Mouse (Mus musculus) forebrain, embryonic 11.5 days (tissue): ENCODE measurements around the gene Gm10644. TPM values are rescaled to one million over a fixed set of nuclear protein-coding genes. Genes with fewer than 3 reads are reported as not detected.
A peak's percentile ranks its signal among the peaks of the same experiment; 100 is the strongest.

Source experiments
- ATAC-seq: fragments of 200-750 bp; cut with Nextera tagmentation; replicated peaks from 2 replicates; pipeline ENCODE4 v1.8.0; 2017; ENCODE audit warnings: moderate TSS enrichment; ENCODE audit not compliant: low FRiP score
- DNase-seq: peaks from one replicate; pipeline ENCODE4 v3.0.0-alpha.2; 2017; ENCODE audit warnings: low spot score
- H3K27ac ChIP-seq: fragments of 300-500 bp; sonication (generic); 2 replicates; pipeline ENCODE4 v1.5.1; 2014; ENCODE audit warnings: low read depth, low read length
- H3K27me3 ChIP-seq: fragments of 300-500 bp; sonication (generic); 2 replicates; pipeline ENCODE4 v1.6.1; 2014; ENCODE audit warnings: mild to moderate bottlenecking, low read length, mixed read lengths; ENCODE audit not compliant: control insufficient read depth, insufficient read depth
- H3K36me3 ChIP-seq: fragments of 300-500 bp; sonication (generic); 2 replicates; pipeline ENCODE4 v1.6.1; 2014; ENCODE audit warnings: mild to moderate bottlenecking, low read length, moderate library complexity, mixed read lengths; ENCODE audit not compliant: control insufficient read depth, insufficient read depth
- H3K4me1 ChIP-seq: fragments of 300-500 bp; sonication (generic); replicated peaks from 2 replicates; pipeline ENCODE4 v1.6.1; 2014; ENCODE audit warnings: low read length, mixed read lengths; ENCODE audit not compliant: control insufficient read depth, insufficient read depth
- H3K4me2 ChIP-seq: fragments of 300-500 bp; sonication (generic); 2 replicates; pipeline ENCODE4 v1.6.1; 2014; ENCODE audit warnings: low read depth, mild to moderate bottlenecking, low read length, moderate library complexity, mixed read lengths; ENCODE audit not compliant: severe bottlenecking
- H3K4me3 ChIP-seq: fragments of 300-500 bp; sonication (generic); 2 replicates; pipeline ENCODE4 v1.5.1; 2014; ENCODE audit warnings: low read depth, low read length
- H3K9ac ChIP-seq: fragments of 300-500 bp; sonication (generic); 2 replicates; pipeline ENCODE4 v1.6.1; 2014; ENCODE audit warnings: low read length
- H3K9me3 ChIP-seq: fragments of 300-500 bp; sonication (generic); 2 replicates; pipeline ENCODE4 v1.6.1; 2016; ENCODE audit warnings: low read length, mixed read lengths; ENCODE audit not compliant: control insufficient read depth
- WGBS: fragments of 180-500 bp; shearing (Covaris S2); extraction: QIAGEN DNeasy Blood & Tissue Kit; methylation state at CpG from one replicate; pipeline ENCODE4 v1.1.7; 2014; 5-methylcytosine and 5-hydroxymethylcytosine counted together
- polyA plus RNA-seq: library from polyadenylated mRNA; unstranded; fragments of >200 nt; fragmentation: Nextera tagmentation; extraction: Ambion mirVana; gene quantifications from 2 replicates; pipeline ENCODE4 v1.2.1, GENCODE M21; 2014

Gm10644 gene
- polyA plus RNA-seq, 1 experiment from 2014 or later: 0.92 TPM

GRCm38 (mm10) chr8:83956789-83957188, 1.8 kb upstream of the Gm10644 start:
- Histone ChIP-seq H3K9me3 (no peaks in the 10 kb centered on the region), H3K4me3 (peak overlapping the region; percentile 72), H3K4me1 (peaks cover 6% of the 10 kb centered on the region; the same call in 1 of the 2 replicates), H3K27ac (no peak overlapping the region), H3K9ac (peak overlapping the region; percentile 74; the same call in 1 of the 2 replicates), H3K27me3 (no peaks in the 10 kb centered on the region), H3K36me3 (no peaks in the 10 kb centered on the region; the same call in 1 of the 2 replicates), H3K4me2 (peak overlapping the region; percentile 84)
- no peak for DNase-seq
- 59% methylated on average over 1 of the region's 1 CpGs for whole genome bisulfite sequencing
- no peak for ATAC-seq

- 3% methylated on average over 15 of the region's 15 CpGs for WGBS
- Histone ChIP-seq H3K9ac (peak overlapping the region; percentile 74), H3K27ac (no peak overlapping the region), H3K4me2 (peak overlapping the region; percentile 84), H3K4me1 (peaks cover 6% of the 10 kb centered on the region; the same call in 1 of the 2 replicates), H3K36me3 (no peaks in the 10 kb centered on the region; the same call in 1 of the 2 replicates), H3K27me3 (no peaks in the 10 kb centered on the region), H3K9me3 (no peaks in the 10 kb centered on the region), H3K4me3 (peak overlapping the region; percentile 72)
- no peak for DNase-seq
- ATAC-seq: no peak
These were observed 883 bp upstream of the Gm10644 start for GRCm38 (mm10) chr8:83955958-83956218.

- Histone ChIP-seq H3K4me2 (peak overlapping the region; percentile 52), H3K9ac (peak overlapping the region; percentile 51), H3K9me3 (no peaks in the 10 kb centered on the region), H3K27ac (no peak overlapping the region), H3K4me1 (peaks cover 6% of the 10 kb centered on the region; the same call in 1 of the 2 replicates), H3K4me3 (peak overlapping the region; percentile 72), H3K36me3 (no peaks in the 10 kb centered on the region; the same call in 1 of the 2 replicates), H3K27me3 (no peaks in the 10 kb centered on the region)
- ATAC-seq (no peak), DNase-seq (no peak)
- WGBS: 1% methylated on average over 14 of the region's 14 CpGs
These were observed 278 bp downstream of the Gm10644 start for GRCm38 (mm10) chr8:83954749-83955105.

- H3K9me3 ChIP-seq: no peaks in the 10 kb centered on the region
- H3K27ac ChIP-seq: no peak overlapping the region
- H3K9ac ChIP-seq: no peak overlapping the region
- no peaks in the 10 kb centered on the region for H3K36me3 ChIP-seq
- no peak overlapping the region for H3K4me2 ChIP-seq
- no peaks in the 10 kb centered on the region for H3K27me3 ChIP-seq
- DNase-seq: no peak
- WGBS: 71% methylated on average over 3 of the region's 3 CpGs
- H3K4me3 ChIP-seq: no peak overlapping the region
- ATAC-seq: no peak
- H3K4me1 ChIP-seq: no peaks in the 10 kb centered on the region
These were observed 9.5 kb downstream of the Gm10644 start for GRCm38 (mm10) chr8:83945540-83945939.

- 92% methylated on average over 1 of the region's 1 CpGs for WGBS
- Histone ChIP-seq H3K9ac (no peak overlapping the region), H3K9me3 (no peaks in the 10 kb centered on the region), H3K4me2 (no peak overlapping the region), H3K4me3 (no peak overlapping the region), H3K36me3 (peaks cover 3% of the 10 kb centered on the region; the same call in 1 of the 2 replicates), H3K4me1 (no peaks in the 10 kb centered on the region), H3K27me3 (no peaks in the 10 kb centered on the region), H3K27ac (no peak overlapping the region)
- ATAC-seq (no peak), DNase-seq (no peak)
These were observed 12.6 kb downstream of the Gm10644 start for GRCm38 (mm10) chr8:83942446-83942845.

GRCm38 (mm10) chr8:83941066-83941677, 13.8 kb downstream of the Gm10644 start:
- DNase-seq: no peak
- H3K4me3 ChIP-seq: no peak overlapping the region
- WGBS: 79% methylated on average over 6 of the region's 6 CpGs
- H3K36me3 ChIP-seq: peaks cover 3% of the 10 kb centered on the region; the same call in 1 of the 2 replicates
- H3K9ac ChIP-seq: no peak overlapping the region
- H3K4me2 ChIP-seq: no peak overlapping the region
- no peaks in the 10 kb centered on the region for H3K27me3 ChIP-seq
- no peak overlapping the region for H3K27ac ChIP-seq
- no peaks in the 10 kb centered on the region for H3K4me1 ChIP-seq
- no peaks in the 10 kb centered on the region for H3K9me3 ChIP-seq
- ATAC-seq: no peak

- peaks cover 9% of the 10 kb centered on the region; the same call in 1 of the 2 replicates for H3K36me3 ChIP-seq
- H3K9ac ChIP-seq: no peak overlapping the region
- H3K27ac ChIP-seq: no peak overlapping the region
- H3K27me3 ChIP-seq: no peaks in the 10 kb centered on the region
- H3K4me2 ChIP-seq: no peak overlapping the region
- 94% methylated on average over 15 of the region's 15 CpGs for WGBS
- no peaks in the 10 kb centered on the region for H3K9me3 ChIP-seq
- H3K4me1 ChIP-seq: no peaks in the 10 kb centered on the region
- H3K4me3 ChIP-seq: no peak overlapping the region
- DNase-seq (no peak), ATAC-seq (no peak)
These were observed 16.7 kb downstream of the Gm10644 start for GRCm38 (mm10) chr8:83938330-83938729.

GRCm38 (mm10) chr8:83937645-83938044, 17.4 kb downstream of the Gm10644 start:
- DNase-seq (no peak), ATAC-seq (no peak)
- Histone ChIP-seq H3K4me3 (no peak overlapping the region), H3K27ac (no peak overlapping the region), H3K36me3 (peaks cover 9% of the 10 kb centered on the region; the same call in 1 of the 2 replicates), H3K9ac (no peak overlapping the region), H3K4me2 (no peak overlapping the region), H3K9me3 (no peaks in the 10 kb centered on the region), H3K27me3 (no peaks in the 10 kb centered on the region), H3K4me1 (no peaks in the 10 kb centered on the region)
- 88% methylated on average over 7 of the region's 7 CpGs for WGBS

- Histone ChIP-seq H3K9me3 (no peaks in the 10 kb centered on the region), H3K4me3 (no peak overlapping the region), H3K4me1 (no peaks in the 10 kb centered on the region), H3K27ac (no peak overlapping the region), H3K9ac (no peak overlapping the region), H3K4me2 (no peak overlapping the region), H3K36me3 (peaks cover 13% of the 10 kb centered on the region; the same call in 1 of the 2 replicates), H3K27me3 (no peaks in the 10 kb centered on the region)
- DNase-seq: peak; percentile 24
- 88% methylated on average over 8 of the region's 8 CpGs for WGBS
- no peak for ATAC-seq
These were observed 19.6 kb downstream of the Gm10644 start for GRCm38 (mm10) chr8:83935435-83935834.
